Mouse (Mus musculus) cerebellum, adult 9-10 months (tissue): ENCODE measurements around the gene Higd1c.
"Not testable (repeated sequence)": the region's sequence is repeated elsewhere in the genome, so short reads cannot be mapped to it uniquely, and the experiment has no call there.

Experiments used
- DNase-seq: peaks from one replicate; pipeline ENCODE4 v3.0.0; 2022

Gene Higd1c

DNA sequence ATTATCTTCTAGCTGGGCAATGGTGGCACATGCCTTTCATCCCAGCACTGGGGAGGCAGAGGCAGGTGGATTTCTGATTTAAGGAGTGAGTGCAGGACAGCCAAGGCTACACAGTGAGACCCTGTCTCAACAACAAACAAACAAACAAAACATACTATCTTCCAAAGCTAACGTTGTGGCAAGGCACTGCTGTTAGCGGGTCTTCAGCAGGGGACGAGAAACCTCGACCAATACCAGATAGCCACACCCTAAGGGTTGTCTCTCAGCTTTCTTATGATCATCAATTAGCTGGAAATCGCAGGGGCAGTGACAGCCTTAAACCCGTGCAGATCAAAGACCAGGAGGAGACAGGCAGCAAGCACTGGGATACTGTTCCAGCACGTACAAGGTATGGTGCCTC lies at the start of gene Higd1c:
TSS of gene Higd1c (plus strand) at position 301 of the 400 bp plus-strand sequence.
- no peak for DNase-seq

DNA sequence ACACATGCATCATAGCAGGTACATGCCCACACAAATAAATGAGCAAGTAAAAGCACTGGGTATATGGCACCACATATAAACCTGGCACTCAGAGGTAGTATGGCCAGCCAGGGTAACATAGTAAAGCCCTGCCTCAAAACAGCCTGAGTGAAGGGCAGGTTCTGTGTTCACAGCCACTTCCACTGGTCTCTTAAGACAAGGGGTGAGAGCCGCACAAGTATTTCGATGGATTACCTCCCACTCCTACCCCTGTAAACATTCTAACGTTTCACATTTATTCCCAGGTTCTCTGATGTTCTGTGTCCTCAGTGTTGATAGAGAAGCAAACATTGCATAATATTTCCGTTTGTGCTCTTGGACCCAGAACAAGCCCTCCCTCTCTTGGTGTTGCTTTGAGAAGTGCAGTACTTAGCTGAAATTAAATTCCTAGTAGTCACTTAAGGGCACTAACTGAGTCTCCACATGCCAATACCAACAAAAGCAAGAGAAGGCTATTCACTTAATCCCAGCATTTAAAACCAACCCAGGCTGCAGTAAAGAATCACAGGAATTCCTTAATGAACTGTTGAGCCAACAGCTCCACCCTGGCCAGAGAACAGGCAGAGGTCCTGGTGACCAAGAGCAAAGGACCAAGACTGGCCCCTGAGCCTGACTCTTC lies 46.2 kb upstream of the Higd1c start:
- not testable (repeated sequence) for DNase-seq

DNA sequence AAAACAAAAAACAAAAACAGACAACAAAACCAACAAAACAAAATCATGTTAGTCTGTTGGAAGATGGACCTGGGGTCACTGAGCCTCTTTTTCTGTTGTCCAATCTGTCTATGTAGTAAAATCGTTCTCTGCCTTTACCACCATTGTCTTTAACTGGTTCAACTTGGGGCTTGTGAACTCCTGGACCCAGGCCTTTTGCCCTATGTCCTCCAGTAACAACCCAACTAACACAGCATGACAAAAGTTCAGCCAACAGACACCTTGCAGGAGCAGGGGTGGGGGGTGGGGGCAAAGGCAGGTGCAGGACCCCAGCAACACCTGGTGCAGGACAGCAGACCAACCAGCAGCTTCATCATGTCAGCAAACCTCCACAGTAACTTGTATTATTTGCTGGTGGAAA lies 44.5 kb upstream of the Higd1c start:
- DNase-seq = no peak

DNA sequence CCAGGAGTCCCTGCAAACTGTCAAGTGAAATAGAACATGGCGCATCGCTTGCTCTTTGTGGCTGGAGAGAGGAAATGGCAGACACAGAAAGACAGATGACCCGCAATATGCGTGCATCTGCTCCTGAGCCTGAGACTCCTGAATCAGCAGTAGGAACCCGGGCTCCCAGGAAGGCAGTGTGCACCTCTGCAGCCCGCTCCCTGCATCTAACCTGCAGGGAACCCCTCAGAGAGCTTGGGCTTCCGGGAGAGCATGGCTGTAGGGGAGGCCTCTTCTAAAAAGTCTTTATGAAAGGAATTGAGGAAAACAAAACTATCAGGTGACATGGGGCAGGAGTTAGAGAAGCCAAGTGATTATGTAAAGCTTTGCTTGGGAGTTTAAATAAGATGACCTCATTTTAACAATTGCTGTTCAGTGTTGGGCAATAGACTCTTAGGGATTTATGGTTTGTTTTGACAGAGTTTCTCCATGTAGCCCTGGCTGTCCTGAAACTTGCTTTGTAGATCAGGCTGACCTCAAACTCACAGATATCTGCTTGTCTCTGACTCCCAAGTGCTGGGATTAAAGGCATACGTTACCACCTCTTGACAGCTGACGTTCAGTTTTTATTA lies 43.9 kb upstream of the Higd1c start:
- DNase-seq = no peak

DNA sequence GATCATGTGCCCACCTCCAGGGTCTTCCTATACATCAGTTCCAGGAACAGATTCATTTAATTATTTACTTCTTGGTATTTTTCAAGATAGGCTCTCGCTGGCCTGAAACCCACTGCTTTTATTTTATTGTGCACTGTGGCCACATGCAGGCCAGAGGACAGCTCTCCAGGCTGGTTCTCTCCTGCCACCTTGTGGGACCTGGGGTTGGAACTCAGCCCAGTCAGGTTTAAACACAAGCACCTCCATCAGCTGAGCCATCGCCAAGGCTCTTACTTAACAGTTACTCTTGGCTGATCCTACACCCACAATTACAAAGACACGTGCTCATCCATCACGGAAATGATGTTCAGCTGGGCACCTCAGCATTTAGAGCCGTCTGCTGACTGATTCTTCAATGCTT lies 43.2 kb upstream of the Higd1c start:
- peak; percentile 75 for DNase-seq

DNA sequence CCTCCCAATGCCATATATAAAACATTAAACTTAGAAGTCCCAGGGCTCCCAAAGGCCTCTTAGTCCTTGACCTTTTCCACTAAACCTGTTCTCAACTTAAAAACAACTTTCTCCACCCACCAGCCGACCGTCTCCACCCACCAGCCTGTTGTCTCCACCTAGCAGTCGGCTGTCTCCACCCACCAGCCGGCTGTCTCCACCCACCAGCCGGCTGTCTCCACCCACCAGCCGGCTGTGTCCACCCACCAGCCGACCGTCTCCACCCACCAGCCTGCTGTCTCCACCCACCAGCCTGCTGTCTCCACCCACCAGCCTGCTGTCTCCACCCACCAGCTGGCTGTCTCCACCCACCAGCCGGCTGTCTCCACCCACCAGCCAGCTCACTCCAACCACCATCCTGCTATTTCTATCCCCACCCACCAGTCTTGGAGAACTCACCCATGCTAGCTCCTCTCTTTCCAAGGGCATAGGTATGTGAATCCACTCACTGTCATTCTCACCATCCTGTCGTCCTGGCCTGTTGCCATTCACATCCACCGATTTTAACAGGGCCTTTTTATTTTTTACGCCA lies 40.2 kb upstream of the Higd1c start:
- no peak for DNase-seq

DNA sequence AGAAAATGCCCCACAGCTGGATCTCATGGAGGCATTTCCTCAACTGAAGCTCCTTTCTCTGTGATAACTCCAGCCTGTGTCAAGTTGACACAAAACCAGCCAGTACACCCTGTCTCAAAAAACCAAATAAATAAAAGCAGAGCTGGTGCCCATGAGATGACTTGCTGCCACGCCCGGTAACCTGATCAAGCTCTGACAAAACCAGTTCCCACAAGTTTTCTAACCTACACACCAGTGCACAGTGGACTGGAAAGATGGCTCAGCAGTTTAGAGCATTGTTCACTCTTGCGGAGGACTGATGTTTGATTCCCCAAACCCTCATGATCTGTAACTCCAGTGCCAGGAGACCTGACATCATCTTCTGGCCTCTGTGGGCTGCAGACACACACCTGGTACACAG lies 39.1 kb upstream of the Higd1c start:
- no peak for DNase-seq

DNA sequence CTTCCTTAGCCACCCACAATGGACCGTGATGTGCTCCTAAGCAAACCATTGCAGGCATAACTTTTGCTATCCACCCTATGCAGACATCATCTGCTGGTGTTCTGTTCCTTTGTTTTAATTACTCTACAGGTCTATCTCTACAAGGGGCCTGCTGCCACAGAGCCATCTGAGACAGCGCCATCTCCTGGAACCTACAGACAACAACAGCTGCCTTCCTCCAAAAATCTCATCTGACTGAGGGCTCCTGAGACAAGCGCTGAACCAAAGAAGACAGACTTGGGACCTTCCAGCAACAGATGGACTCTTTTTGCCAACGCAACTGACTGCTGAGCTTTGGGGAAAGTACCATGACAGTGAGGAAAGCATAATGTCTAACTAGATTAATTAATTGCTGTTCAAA lies 36.3 kb upstream of the Higd1c start:
- DNase-seq = not testable (repeated sequence)

DNA sequence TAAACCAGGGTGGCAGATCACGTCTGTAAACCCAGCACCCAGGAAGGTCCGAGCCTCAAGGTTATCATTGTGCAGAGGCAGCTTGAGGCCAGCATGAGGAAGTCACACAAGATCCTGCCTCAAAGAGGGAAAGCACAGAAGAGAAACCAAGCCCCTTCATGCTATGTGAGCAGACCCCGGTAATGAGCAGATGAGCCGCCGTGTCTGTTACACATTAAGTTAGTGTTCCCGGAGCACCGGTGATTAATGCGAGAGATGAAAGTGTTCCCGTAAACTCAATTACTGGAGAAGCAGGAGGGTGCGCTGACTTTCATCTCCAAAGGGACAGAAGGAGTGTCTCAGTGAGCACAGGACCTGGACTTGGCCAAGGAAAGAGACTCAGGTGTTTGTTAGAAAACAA lies 35.0 kb upstream of the Higd1c start:
- not testable (repeated sequence) for DNase-seq

DNA sequence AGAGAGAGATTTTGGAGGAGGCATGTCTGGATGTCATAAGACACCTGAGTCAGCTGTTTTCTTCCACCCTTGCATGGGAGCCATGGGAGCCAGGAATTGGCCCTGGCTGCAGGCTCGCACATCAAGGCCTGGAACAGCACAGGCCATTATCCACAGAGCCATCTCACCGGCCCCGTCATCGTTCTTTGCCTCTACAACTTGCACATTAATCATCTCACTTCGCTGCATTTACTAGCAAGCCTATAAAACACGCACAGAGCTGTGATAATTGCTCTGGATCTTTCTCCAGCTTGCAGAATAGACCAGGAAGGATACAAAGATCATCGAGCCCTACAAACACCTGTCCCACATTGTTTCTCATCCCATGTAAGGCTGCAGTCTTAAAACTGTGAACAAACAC lies 33.6 kb upstream of the Higd1c start:
- DNase-seq = no peak

DNA sequence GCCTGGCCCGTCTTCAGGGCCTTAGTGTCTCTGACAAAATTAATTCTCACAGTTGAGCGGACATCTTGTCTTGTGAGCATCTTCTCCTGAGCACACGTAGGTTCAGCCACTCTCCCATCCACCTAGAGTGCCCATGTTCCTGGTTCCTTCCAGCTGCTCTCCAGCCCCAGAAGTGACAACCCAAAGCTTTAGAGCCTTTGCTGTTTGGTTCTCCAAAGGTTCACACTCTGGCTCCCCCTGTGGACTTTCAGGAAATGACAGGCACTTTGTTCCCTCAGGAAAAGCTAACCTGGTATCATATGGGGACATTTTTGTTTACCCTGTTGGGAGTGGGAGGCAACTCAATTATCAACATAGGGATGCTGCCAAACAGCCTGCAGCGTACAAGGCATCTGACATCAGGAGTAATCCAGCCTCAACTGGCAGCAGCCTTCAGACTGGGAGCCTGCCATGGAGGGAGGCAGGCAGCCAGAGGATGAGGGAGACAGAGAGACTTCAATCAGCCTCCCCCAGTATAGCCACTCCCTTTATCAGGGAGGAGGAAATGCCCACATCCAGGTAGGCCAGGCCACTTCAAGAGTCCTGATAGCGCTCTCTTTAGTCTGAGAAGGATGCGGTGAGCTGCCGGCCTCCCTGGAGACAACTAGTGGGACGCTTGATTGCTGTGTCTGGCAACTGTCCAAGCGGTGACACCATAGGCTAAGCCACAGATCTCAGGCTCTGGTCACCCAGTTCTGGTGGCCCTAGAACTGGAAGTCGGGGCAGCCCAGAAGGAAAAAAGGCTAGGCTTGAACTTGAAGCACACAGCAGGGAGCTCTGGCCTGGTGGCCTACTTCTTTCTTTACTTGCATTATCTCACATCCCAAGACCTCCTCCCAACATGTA lies 32.0 kb upstream of the Higd1c start:
- DNase-seq = not testable (repeated sequence)

DNA sequence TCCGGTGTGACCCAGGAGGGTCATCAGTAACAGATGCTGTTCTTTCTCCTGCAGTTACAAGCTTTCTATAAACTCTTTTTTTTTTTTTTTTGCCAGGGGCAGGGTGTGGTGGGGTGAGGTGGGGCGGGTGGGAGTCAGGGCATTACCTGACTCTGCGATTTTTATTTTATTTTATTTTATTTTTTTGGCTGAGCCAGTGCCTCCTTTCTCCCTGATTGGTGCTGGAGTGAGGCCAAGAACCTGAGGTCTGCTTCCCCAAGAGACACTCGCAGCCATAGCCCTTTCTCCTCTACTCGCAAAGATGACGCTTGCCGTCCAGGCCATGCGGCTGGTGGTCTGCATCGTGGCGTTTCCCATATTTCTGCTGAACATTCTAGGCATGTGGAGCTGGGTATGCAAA lies 29.7 kb upstream of the Higd1c start, which contains the start of gene Mettl7a3:
TSS of gene Mettl7a3 (plus strand) at position 301 of the 400 bp plus-strand sequence.
- DNase-seq = no peak

DNA sequence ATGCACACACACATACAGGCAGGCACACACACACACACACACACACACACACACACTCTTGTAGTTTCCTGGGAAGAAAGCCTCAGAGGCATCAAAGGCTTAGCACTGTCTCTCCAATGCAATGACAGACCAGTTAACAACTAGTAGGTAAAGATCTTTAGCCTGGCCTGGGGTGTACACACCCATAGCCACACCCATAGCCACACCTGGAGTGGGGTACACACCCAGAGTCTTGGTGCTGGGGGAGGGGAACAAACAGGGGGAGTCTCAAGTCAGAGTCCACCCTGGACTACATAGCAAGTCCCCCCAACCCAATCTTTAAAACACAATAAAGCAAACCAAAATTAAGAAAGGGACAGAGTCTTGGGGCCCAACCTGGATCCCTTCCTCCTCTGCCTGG lies 27.0 kb upstream of the Higd1c start:
- DNase-seq = not testable (repeated sequence)

DNA sequence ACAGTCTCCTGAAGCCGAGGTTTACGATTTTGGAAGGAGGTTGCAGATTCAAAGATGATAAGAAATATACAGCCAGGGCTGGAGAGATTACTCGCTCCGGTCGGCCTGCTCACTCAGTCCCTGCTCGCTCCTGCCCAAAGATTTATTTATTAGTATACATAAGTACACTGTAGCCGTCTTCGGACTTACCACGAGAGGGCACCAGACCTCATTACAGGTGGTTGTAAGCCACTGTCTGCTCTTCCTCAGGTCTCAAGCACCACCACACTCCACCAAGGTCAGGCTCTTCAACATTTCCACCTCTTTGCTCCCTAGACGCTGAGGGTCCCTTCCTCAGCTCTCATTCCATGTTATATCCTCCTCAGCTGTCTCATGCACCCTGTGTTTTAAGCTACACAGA lies 26.5 kb upstream of the Higd1c start:
- DNase-seq = peak; percentile 77

DNA sequence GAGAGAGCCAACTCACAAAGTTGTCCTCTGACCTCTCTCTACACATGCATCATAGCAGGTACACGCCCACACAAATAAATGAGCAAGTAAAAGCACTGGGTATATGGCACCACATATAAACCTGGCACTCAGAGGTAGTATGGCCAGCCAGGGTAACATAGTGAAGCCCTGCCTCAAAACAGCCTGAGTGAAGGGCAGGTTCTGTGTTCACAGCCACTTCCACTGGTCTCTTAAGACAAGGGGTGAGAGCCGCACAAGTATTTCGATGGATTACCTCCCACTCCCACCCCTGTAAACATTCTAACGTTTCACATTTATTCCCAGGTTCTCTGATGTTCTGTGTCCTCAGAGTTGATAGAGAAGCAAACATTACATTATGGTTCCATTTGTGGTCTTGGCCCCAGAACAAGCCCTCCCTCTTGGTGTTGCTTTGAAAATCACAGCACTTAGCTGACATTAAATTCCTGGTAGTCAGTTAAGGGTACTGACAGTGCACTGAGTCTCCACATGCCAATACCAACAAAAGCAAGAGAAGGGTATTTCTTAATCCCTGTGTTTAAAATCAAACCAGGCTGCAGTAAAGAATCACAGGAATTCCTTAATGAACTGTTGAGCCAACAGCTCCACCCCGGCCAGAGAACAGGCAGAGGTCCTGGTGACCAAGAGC lies 22.9 kb upstream of the Higd1c start:
- not testable (repeated sequence) for DNase-seq

DNA sequence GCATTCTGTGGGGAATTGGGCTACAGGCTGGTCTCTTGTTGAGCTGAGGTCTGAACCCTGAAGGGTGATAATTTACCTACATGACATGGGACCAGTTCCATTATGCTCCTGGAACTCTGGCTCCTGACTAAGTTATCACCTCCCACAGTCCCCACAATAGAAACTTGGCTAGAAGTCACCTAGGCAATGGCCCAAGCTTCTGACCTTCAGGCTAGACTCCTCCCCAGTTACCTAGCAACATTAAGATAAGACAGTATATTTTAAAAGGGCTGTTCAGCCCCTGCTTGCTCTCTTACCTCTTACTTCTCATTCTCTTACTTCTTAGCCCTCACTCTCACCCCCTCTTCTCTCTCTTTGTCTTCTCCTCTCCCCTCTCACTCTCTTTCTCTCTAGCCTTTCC lies 18.9 kb upstream of the Higd1c start:
- DNase-seq = no peak

DNA sequence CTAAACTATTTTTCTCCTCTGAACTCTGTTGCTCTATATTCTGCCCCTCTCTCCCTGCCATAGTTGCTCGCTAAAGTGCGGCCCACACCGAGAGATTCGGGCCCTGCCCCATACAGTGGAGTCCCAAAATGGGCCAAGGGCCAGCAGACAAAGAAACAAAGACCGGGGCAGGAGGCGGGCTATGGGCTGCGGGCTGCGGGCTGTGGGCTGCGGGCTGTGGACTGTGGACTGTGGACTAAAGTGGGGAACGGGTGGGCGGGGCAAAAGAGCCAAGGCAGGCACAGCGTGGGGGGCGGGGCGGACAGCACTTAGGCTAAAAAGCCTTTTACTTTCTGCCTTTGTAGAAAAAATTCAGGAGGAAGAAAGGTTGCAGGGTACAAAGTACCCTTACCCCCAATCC lies 17.6 kb upstream of the Higd1c start:
- DNase-seq = no peak

DNA sequence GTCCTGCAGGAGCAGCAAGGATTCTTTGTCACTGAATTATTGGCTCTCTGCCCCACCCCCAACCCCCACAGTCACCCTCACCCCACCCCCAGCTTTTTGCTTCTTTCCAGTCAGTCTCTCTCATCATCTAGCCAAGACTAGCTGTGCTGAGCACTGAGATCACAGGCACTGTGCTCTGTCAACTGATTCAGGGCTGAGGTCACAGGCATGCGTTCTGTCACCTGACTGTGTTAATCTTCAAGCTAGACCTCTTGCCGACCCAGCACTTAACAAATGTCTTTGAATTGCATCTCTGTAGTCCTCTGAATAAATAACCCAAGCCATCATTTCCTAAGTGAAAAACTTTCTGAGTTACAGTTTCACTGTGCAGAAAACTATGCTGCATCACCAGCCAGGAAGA lies 14.8 kb upstream of the Higd1c start:
- no peak for DNase-seq

DNA sequence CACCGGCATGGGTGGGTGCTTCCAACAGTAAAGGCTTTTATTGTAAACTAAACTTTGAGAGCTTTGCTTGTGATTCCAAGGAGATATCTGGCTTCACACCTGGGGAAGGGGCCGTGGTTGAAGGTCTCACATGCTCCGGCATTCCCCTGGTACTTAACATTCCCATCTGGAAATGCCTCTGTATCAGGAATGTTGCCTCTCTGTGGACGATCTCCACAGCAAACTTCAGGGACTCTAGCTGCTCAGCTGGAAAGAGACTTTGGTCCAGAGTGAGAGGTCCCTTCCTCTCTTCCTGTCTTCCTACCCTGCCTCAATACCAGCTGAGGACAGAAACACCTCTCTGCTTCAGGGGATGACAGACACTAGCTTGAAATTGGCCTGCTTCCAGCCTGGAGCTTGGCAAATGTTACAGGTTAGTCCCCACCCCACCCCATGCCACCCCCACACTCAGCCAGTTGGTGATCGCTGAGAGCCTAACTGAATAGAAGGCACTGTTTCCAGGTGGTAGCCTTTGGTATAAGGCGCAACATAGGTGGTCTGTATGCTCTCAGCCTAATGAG lies 12.8 kb upstream of the Higd1c start:
- no peak for DNase-seq

DNA sequence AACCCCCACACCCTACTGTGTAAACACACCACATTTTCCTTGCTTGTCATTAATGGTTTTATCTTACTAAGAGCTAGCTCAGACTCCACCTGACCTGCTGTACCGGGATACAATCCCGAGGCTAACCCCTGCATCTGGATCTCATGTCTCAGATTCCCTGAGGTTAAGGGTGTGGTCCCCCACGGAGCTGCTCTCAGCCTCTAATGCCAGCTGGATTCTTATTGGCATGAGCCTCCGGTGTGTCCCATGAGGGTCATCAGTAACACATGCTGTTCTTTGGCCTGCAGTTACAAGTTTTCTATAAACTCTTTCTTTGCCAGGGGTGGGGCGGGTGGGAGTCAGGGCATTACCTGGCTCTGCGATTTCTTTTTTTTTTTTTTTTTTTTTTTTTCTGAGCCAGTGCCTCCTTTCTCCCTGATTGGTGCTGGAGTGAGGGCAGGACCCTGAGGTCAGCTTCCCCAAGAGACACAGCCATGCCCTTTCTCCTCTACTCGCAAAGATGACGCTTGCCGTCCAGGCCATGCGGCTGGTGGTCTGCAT lies 11.6 kb upstream of the Higd1c start, which contains the start of the genes Methig1 and Mettl7a2:
TSS of gene Methig1 (plus strand) at position 439 of the 540 bp plus-strand sequence.
TSS of gene Mettl7a2 (plus strand) at position 490 of the 540 bp plus-strand sequence.
- DNase-seq = no peak

DNA sequence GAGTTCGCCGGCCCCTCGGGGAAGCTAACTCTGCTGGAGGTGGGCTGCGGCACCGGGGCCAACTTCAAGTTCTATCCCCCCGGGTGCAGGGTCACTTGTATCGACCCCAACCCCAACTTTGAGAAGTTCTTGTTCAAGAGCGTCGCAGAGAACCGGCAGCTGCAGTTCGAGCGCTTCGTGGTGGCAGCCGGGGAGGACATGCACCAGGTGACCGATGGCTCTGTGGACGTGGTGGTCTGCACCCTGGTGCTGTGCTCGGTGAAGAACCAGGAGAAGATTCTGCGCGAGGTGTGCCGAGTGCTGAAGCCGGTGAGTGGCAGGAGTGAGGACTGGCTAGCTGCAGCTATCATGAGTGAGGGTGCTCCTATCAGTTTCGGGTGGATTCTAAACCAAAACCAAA lies 10.9 kb upstream of the Higd1c start:
- DNase-seq = not testable (repeated sequence)

DNA sequence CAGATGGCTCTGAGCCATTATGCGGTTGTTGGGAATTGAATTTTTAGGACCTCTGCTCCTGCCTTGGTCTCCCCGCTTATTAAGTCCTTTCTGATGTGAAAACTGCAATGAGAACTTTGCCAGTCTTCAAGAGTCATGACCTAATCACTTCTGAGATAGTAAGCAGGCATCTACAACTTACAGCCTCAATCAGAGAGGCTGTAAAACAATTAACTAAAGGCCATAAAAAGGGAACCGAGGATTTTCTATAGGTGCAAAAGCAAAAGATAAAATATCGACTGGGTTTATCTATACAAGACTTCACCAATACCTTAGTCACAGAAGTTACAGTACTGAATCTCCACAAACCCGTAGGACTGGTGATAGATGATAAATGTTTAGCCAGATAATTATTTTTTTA lies 8.5 kb upstream of the Higd1c start:
- no peak for DNase-seq
